In the genomic region with DNA sequence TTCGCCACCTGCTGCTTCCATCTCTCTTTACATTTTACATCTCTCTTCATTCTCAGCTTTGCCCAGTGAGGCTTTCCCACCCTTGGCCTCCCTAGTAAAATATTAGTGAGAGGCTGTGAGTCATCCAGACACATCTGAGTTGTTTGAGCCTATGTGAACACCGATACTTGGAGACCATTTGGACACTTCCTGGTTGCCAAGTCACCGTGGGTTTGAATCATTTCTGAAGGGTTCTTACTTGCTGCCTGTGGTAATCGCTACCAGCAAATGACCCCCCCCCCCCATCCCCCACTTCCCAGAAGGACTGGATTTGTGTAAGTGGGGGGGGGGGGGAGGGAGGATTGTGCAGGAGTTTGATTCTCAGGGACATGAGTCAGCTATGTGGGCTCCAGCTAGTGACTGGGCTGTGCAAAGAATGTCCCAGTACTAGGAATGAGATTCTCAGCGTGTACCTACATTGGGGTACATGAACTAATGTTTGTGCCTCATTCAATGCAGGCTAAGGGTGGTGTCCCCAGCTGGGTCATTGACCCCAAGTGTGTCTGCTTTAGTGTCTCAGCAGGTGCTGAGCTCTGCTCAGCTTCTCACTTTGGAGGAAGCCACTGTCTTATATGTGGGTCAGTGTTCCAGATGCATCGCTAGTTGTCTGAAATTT, we compare ENCODE assay signal across 11 mouse cellular contexts.
DNase-seq lines count a peak whose midpoint lies in the region; ATAC-seq lines count a peak whose summit lies in the region.
"Had no signal": no experiment of that assay in that cellular context is flagged by ENCODE, and none has a peak within 500 bp of the region (broad histone marks: within the 10 kb centered on the region; RNA-seq: fewer than 3 reads in every experiment).

No protein-coding gene starts in this region.

- DNase-seq in kidney, adult 8-10 months: no peak
- peak; percentile 5 for DNase-seq in urinary bladder, adult 18-20 months (ENCODE audit: low spot score in 2 of 2)
- no peak for DNase-seq in urinary bladder, adult 2 months (ENCODE audit: low spot score)
- no peak for DNase-seq in intestine, embryonic 14.5 days (ENCODE audit: low spot score)
- no peak for DNase-seq in testis, postnatal 10 days (ENCODE audit: low spot score)
- DNase-seq in gastrocnemius, postnatal 25 days: no peak
- no peak for DNase-seq in kidney, adult 11 months
- DNase-seq: heart, postnatal 4 days; lung, embryonic 14.5 days had no signal

- no peaks in the 10 kb centered on the region for H3K4me1 ChIP-seq in kidney, embryonic 14.5 days (ENCODE audit: control insufficient read depth, insufficient read depth, low read length)
- no peaks in the 10 kb centered on the region for H3K4me1 ChIP-seq in intestine, embryonic 14.5 days (replicated peaks; ENCODE audit: control insufficient read depth, insufficient read depth, low read length)

- H3K27me3 ChIP-seq in kidney, embryonic 14.5 days (ENCODE audit: control insufficient read depth, insufficient read depth, low read length): no peaks in the 10 kb centered on the region
- H3K27me3 ChIP-seq in intestine, embryonic 14.5 days (replicated peaks; ENCODE audit: control insufficient read depth, insufficient read depth, low read length): no peaks in the 10 kb centered on the region
- H3K27me3 ChIP-seq: CH12.LX had no signal

- no peak overlapping the region for H3K4me2 ChIP-seq in kidney, embryonic 14.5 days (replicated peaks; ENCODE audit: low read depth, low read length)
- no peak overlapping the region for H3K4me2 ChIP-seq in intestine, embryonic 14.5 days (ENCODE audit: low read length)
- H3K4me2 ChIP-seq: lung, embryonic 14.5 days had no signal

- H3K9me3 ChIP-seq in kidney, embryonic 14.5 days (ENCODE audit: control insufficient read depth, low read length): no peaks in the 10 kb centered on the region
- no peaks in the 10 kb centered on the region for H3K9me3 ChIP-seq in intestine, embryonic 14.5 days (ENCODE audit: control insufficient read depth, low read length)

- ATAC-seq in kidney, embryonic 14.5 days (ENCODE audit: low FRiP score, low TSS enrichment): 0 out of 2 replicates have a peak, but pooled peaks have one; percentile 24
- ATAC-seq in intestine, embryonic 14.5 days (replicated peaks; ENCODE audit: low FRiP score, low TSS enrichment, low read depth): peak; percentile 79

- H3K4me3 ChIP-seq in kidney, embryonic 14.5 days (ENCODE audit: low read length): no peak overlapping the region
- H3K4me3 ChIP-seq in intestine, embryonic 14.5 days (ENCODE audit: low read depth, low read length): no peak overlapping the region

- 83% methylated on average over 6 of the region's 6 CpGs for WGBS in kidney, embryonic 14.5 days
- WGBS in intestine, embryonic 14.5 days: 79% methylated on average over 6 of the region's 6 CpGs

- H3K9ac ChIP-seq in kidney, embryonic 14.5 days (ENCODE audit: low read depth, low read length): no peak overlapping the region
- no peak overlapping the region for H3K9ac ChIP-seq in intestine, embryonic 14.5 days (ENCODE audit: low read length)
- H3K9ac ChIP-seq: lung, embryonic 14.5 days had no signal

- H3K27ac ChIP-seq in kidney, embryonic 14.5 days (ENCODE audit: low read depth, low read length): no peak overlapping the region
- 0 out of 2 replicates have a peak overlapping the region, but pooled peaks have one; percentile 22 for H3K27ac ChIP-seq in intestine, embryonic 14.5 days (ENCODE audit: low read depth)

- peaks cover 50% of the 10 kb centered on the region for H3K36me3 ChIP-seq in kidney, embryonic 14.5 days (ENCODE audit: control insufficient read depth, insufficient read depth, low read length)
- peaks cover 71% of the 10 kb centered on the region for H3K36me3 ChIP-seq in intestine, embryonic 14.5 days (ENCODE audit: control insufficient read depth, insufficient read depth, low read length)

Comparison
In these comparisons a context has a peak if more than half of its experiments do, and no peak if none do; other contexts are left out.
1. DNase-seq: peak in urinary bladder, adult 18-20 months (2 of 2); none in kidney, adult 8-10 months (0 of 2), urinary bladder, adult 2 months (single experiment), intestine, embryonic 14.5 days (single experiment), testis, postnatal 10 days (single experiment), gastrocnemius, postnatal 25 days (single experiment) and kidney, adult 11 months (single experiment).